Mouse (Mus musculus) kidney, embryonic 15.5 days (tissue): ENCODE results near the gene Dnajc8. TPM values are rescaled to one million over a fixed set of nuclear protein-coding genes. Genes with fewer than 3 reads are reported as not detected.
A peak's percentile ranks its signal among the peaks of the same experiment; 100 is the strongest.

Experiments used
- ATAC-seq: fragments of 200-750 bp; cut with Nextera tagmentation; replicated peaks from 2 replicates; pipeline ENCODE4 v1.8.0; 2017; ENCODE audit warnings: moderate TSS enrichment; ENCODE audit not compliant: low FRiP score
- H3K27ac ChIP-seq: fragments of 300-500 bp; sonication (generic); 2 replicates; pipeline ENCODE4 v1.5.1; 2015; ENCODE audit warnings: mild to moderate bottlenecking, inconsistent platforms
- H3K27me3 ChIP-seq: fragments of 300-500 bp; sonication (generic); 2 replicates; pipeline ENCODE4 v1.6.1; 2015; ENCODE audit warnings: inconsistent platforms
- H3K36me3 ChIP-seq: fragments of 300-500 bp; sonication (generic); 2 replicates; pipeline ENCODE4 v1.6.1; 2015; ENCODE audit warnings: inconsistent platforms
- H3K4me1 ChIP-seq: fragments of 300-500 bp; sonication (generic); 2 replicates; pipeline ENCODE4 v1.6.1; 2015; ENCODE audit warnings: inconsistent platforms
- H3K4me2 ChIP-seq: fragments of 300-500 bp; sonication (generic); 2 replicates; pipeline ENCODE4 v1.6.1; 2015; ENCODE audit warnings: moderate library complexity, mild to moderate bottlenecking, inconsistent platforms
- H3K4me3 ChIP-seq: fragments of 300-500 bp; sonication (generic); replicated peaks from 2 replicates; pipeline ENCODE4 v1.5.1; 2015; ENCODE audit warnings: mild to moderate bottlenecking, inconsistent platforms
- H3K9ac ChIP-seq: fragments of 300-500 bp; sonication (generic); 2 replicates; pipeline ENCODE4 v1.6.1; 2015; ENCODE audit warnings: mild to moderate bottlenecking, inconsistent platforms
- H3K9me3 ChIP-seq: fragments of 300-500 bp; sonication (generic); replicated peaks from 2 replicates; pipeline ENCODE4 v1.6.1; 2016; ENCODE audit warnings: inconsistent platforms
- WGBS: fragments of 180-500 bp; shearing (Covaris S2); methylation state at CpG from one replicate; pipeline ENCODE4 v1.1.7; 2015; ENCODE audit warnings: mixed read lengths; 5-methylcytosine and 5-hydroxymethylcytosine counted together
- polyA plus RNA-seq: library from polyadenylated mRNA; unstranded; fragments of >200 nt; fragmentation: Nextera tagmentation; extraction: Ambion mirVana; gene quantifications from 2 replicates; pipeline ENCODE4 v1.2.1, GENCODE M21; 2015

Gene Dnajc8
- polyA plus RNA-seq, 1 experiment from 2014 or later, result 167 TPM

DNA sequence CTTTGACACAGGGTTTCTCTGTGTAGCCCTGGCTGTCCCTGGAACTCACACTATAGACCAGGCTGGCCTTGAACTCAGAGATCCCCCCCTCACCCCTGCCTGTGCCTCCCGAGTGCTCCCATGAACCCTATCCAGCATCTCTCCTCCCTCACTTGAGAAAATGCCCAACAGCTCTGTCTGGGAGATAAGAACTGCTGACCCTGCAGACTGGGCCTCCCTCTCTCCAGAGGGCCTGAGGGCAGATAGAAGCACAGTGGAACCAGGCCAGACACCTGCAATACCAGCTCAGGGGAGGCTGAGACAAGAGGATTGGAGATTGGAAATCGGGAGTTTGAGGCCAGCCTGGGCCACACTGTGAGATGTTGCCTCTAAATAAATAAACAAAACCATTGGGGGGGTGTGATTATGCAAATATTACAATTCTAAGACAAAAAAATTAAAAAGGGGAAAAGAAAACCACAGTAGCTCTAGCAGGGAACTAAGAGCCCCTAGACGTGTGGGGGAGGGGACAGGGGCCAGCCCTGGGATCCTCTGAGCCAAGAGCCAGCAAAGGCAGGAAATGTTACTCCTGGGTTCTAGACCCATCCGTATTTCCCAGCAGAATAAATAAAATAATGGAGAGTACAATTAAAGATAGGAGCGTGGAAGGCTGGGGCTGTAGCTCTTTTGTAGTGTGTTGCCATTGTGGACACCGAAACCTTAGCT, 30.2 kb upstream of the Dnajc8 start:
- H3K9ac ChIP-seq, result no peak overlapping the region
- H3K4me3 ChIP-seq, result no peak overlapping the region
- no peak for ATAC-seq
- no peak overlapping the region for H3K4me2 ChIP-seq
- H3K27me3 ChIP-seq, result no peaks in the 10 kb centered on the region
- H3K36me3 ChIP-seq, result peaks cover 8% of the 10 kb centered on the region; the same call in 1 of the 2 replicates
- 62% methylated on average over 6 of the region's 6 CpGs for whole genome bisulfite sequencing
- no peaks in the 10 kb centered on the region for H3K9me3 ChIP-seq
- peaks cover 48% of the 10 kb centered on the region for H3K4me1 ChIP-seq
- no peak overlapping the region for H3K27ac ChIP-seq

DNA sequence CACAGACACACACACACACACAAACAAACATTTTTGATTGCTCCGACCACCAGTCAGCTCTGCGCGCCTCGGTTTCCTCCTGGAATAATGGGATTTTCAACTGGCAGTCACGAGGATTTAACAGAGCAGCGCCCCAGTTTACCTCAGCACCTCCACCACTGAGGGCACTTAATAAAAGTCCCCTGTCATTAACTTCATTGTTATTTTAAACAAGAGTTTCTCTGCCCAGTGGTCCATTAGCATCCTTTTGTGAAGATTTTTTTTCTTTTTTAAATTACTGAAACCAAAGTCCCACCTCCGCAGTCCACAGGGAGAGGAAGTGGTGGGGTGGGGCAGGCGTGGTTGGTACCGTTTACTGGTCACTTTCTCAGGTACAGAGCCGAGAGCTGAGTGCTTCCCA, 29.6 kb upstream of the Dnajc8 start:
- WGBS, result 48% methylated on average over 10 of the region's 10 CpGs
- H3K4me2 ChIP-seq, result no peak overlapping the region
- H3K4me1 ChIP-seq, result peaks cover 52% of the 10 kb centered on the region
- H3K4me3 ChIP-seq, result no peak overlapping the region
- H3K27me3 ChIP-seq, result no peaks in the 10 kb centered on the region
- H3K9ac ChIP-seq, result no peak overlapping the region
- H3K27ac ChIP-seq, result no peak overlapping the region
- no peaks in the 10 kb centered on the region for H3K9me3 ChIP-seq
- no peak for ATAC-seq
- peaks cover 4% of the 10 kb centered on the region; the same call in 1 of the 2 replicates for H3K36me3 ChIP-seq

DNA sequence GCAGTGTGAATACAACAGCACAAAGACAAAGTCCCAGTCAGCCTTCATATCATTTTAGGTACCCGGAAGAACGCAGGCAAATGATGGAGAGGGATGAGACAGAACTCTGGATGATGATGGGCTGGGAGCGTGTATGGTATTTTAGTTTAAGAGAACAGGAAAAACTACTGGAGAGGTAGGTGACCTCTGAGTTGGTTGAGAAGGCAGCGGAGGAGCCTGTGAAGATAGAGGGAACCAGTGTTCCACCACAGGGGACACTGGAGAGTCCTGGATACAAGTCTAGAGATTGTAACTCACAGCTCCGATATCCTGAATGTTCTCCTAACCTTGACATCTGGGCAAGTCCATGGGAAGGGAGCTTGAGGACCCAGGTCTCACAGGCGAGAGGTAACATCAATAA, 29.1 kb upstream of the Dnajc8 start:
- ATAC-seq, result no peak
- H3K4me1 ChIP-seq, result peaks cover 52% of the 10 kb centered on the region
- 74% methylated on average over 6 of the region's 6 CpGs for WGBS

DNA sequence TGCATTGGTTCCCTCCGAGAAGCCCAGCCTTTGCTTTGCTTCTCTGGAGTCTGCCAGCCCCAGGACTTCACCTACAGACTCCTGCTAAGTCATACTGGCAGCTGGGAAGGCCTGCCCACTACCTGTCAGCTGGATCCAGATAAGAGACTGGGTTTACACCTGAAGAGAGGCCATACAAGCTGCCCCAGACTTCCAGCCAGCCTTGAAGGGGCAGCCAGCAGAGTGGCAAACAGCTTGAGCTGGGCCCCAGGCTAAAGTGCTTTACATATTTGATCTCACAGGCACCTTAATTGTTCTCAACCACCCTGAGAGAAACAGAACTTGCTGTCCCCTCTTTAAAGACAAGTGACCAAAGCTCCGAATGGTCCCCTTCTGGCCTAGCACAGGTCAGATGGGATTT, 28.1 kb upstream of the Dnajc8 start:
- 47% methylated on average over 2 of the region's 2 CpGs for WGBS
- H3K27ac ChIP-seq, result peak overlapping the region; percentile 46
- ATAC-seq, result no peak
- H3K9me3 ChIP-seq, result no peaks in the 10 kb centered on the region
- H3K9ac ChIP-seq, result peak overlapping the region; percentile 18; the same call in 1 of the 2 replicates
- no peak overlapping the region for H3K4me2 ChIP-seq
- no peaks in the 10 kb centered on the region for H3K27me3 ChIP-seq
- no peaks in the 10 kb centered on the region for H3K36me3 ChIP-seq
- H3K4me1 ChIP-seq, result peaks cover 52% of the 10 kb centered on the region
- no peak overlapping the region; the same call in 1 of the 2 replicates for H3K4me3 ChIP-seq

More for the DNA sequence above, 29.1 kb upstream of the Dnajc8 start:
- Histone ChIP-seq H3K36me3 (no peaks in the 10 kb centered on the region), H3K4me2 (no peak overlapping the region), H3K9me3 (no peaks in the 10 kb centered on the region), H3K4me3 (no peak overlapping the region), H3K9ac (no peak overlapping the region), H3K27ac (no peak overlapping the region), H3K27me3 (no peaks in the 10 kb centered on the region)

- Histone ChIP-seq H3K9me3 (no peaks in the 10 kb centered on the region), H3K9ac (peak overlapping the region; percentile 82), H3K4me2 (peak overlapping the region; percentile 82), H3K4me1 (peaks cover 49% of the 10 kb centered on the region), H3K27ac (peak overlapping the region; percentile 94), H3K27me3 (no peaks in the 10 kb centered on the region), H3K4me3 (peak overlapping the region; percentile 83), H3K36me3 (no peaks in the 10 kb centered on the region)
- ATAC-seq, result peak; percentile 78
- WGBS, result under 1% methylated on average over 52 of the region's 52 CpGs
These were observed 25.6 kb upstream of the Dnajc8 start for GRCm38 (mm10) chr4:132509621-132510296.

DNA sequence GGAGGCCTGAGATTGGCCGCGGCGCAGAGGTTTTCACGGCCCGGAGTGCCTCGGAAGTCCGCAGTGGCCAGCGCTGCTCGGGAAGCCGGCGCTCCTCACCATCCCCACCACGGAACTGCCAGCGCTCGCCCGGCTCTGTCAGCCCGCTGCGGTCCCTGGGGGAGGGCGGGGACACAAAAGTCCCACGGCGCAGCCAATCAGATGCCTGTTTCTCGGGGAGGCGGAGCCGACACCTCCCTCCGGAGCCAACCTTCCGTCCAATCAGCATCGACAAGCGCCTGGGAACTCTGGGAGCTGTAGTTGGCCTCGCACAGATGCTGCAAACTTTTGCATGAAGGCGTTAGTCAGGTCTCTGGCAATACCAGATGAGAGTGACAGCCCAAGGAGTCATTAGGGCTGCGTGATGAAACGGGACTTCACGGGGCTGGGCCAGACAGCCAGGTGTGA, 25.0 kb upstream of the Dnajc8 start, which contains the start of gene Sesn2:
Gene Sesn2 (minus strand): TSS at position 150 of the 447 bp plus-strand sequence.
- H3K27ac ChIP-seq, result peak within 1 kb of the TSS; percentile 94
- H3K9ac ChIP-seq, result peak within 1 kb of the TSS; percentile 82
- peak; percentile 92 for ATAC-seq
- under 1% methylated on average over 32 of the region's 32 CpGs for WGBS
- no peaks in the 10 kb centered on the region for H3K9me3 ChIP-seq
- peak within 1 kb of the TSS; percentile 82 for H3K4me2 ChIP-seq
- H3K4me1 ChIP-seq, result peaks cover 45% of the 10 kb centered on the region
- peak within 1 kb of the TSS; percentile 83 for H3K4me3 ChIP-seq
- H3K36me3 ChIP-seq, result no peaks in the 10 kb centered on the region
- no peaks in the 10 kb centered on the region for H3K27me3 ChIP-seq

- Histone ChIP-seq H3K4me3 (no peak overlapping the region), H3K9me3 (no peaks in the 10 kb centered on the region), H3K36me3 (no peaks in the 10 kb centered on the region), H3K9ac (no peak overlapping the region), H3K4me1 (peaks cover 39% of the 10 kb centered on the region), H3K4me2 (no peak overlapping the region), H3K27ac (no peak overlapping the region), H3K27me3 (no peaks in the 10 kb centered on the region)
- ATAC-seq, result no peak
- 72% methylated on average over 3 of the region's 3 CpGs for WGBS
These were observed 23.3 kb upstream of the Dnajc8 start for GRCm38 (mm10) chr4:132512080-132512479.

- H3K27me3 ChIP-seq, result no peaks in the 10 kb centered on the region
- no peaks in the 10 kb centered on the region for H3K9me3 ChIP-seq
- H3K4me3 ChIP-seq, result peak overlapping the region; percentile 45; the same call in 1 of the 2 replicates
- H3K4me1 ChIP-seq, result peaks cover 28% of the 10 kb centered on the region
- ATAC-seq, result no peak
- no peak overlapping the region for H3K27ac ChIP-seq
- no peak overlapping the region for H3K9ac ChIP-seq
- 34% methylated on average over 14 of the region's 14 CpGs for WGBS
- H3K4me2 ChIP-seq, result peak overlapping the region; percentile 94
- H3K36me3 ChIP-seq, result no peaks in the 10 kb centered on the region
These were observed 21.7 kb upstream of the Dnajc8 start for GRCm38 (mm10) chr4:132513395-132514273.

GRCm38 (mm10) chr4:132514555-132515135, 20.7 kb upstream of the Dnajc8 start:
- Histone ChIP-seq H3K9me3 (no peaks in the 10 kb centered on the region), H3K36me3 (no peaks in the 10 kb centered on the region), H3K4me3 (peak overlapping the region; percentile 45), H3K27ac (peak overlapping the region; percentile 90), H3K4me2 (peak overlapping the region; percentile 94), H3K9ac (peak overlapping the region; percentile 51), H3K4me1 (peaks cover 23% of the 10 kb centered on the region), H3K27me3 (no peaks in the 10 kb centered on the region)
- no peak for ATAC-seq
- WGBS, result 1% methylated on average over 21 of the region's 21 CpGs

DNA sequence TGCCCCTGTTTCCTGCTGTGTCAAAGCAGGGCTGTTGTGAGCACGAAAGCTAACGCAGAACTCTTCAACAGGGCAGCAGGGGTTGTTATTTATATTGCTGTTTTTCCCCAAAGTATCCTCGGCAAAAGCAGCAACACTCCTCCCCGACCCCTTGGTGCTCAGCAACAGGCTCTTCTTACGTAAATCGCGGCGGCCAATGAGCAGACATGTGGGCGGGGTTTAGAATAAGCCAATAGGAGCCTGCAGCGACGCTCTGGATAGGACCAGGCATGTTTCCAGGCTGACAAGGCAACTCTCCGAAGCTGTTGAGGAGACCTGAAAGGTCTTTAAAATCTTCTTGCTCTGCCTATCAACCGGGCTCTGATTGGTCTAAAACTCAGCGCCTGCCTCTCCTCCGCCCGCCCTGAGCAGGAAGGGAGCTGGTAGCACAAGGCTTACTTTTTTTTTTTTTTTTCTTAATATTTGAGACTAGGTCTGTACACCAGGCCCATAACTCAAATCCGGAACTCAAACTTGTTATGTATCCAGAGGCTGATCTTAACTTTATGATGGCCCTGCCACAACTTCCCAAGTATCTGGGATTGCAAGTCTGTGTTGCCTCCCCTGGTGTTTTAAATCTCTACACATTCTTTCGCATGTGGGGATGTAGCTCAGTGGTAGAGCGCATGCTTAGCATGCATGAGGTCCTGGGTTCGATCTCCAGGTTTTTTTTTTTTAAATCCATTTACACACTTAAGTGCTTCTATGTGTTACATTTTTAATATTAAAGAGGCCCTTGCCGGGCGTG, 19.8 kb upstream of the Dnajc8 start:
- H3K36me3 ChIP-seq, result no peaks in the 10 kb centered on the region
- peak overlapping the region; percentile 90 for H3K27ac ChIP-seq
- H3K27me3 ChIP-seq, result no peaks in the 10 kb centered on the region
- H3K4me1 ChIP-seq, result peaks cover 22% of the 10 kb centered on the region
- H3K9me3 ChIP-seq, result no peaks in the 10 kb centered on the region
- H3K4me3 ChIP-seq, result peak overlapping the region; percentile 45
- peak; percentile 93 for ATAC-seq
- WGBS, result 21% methylated on average over 22 of the region's 22 CpGs
- H3K9ac ChIP-seq, result peak overlapping the region; percentile 51
- peak overlapping the region; percentile 94 for H3K4me2 ChIP-seq

GRCm38 (mm10) chr4:132518066-132518465, 17.3 kb upstream of the Dnajc8 start:
- no peak overlapping the region for H3K4me2 ChIP-seq
- H3K27ac ChIP-seq, result peak overlapping the region; percentile 88
- ATAC-seq, result peak; percentile 47; the same call in 1 of the 2 replicates
- H3K4me3 ChIP-seq, result no peak overlapping the region
- H3K36me3 ChIP-seq, result no peaks in the 10 kb centered on the region
- H3K27me3 ChIP-seq, result no peaks in the 10 kb centered on the region
- H3K4me1 ChIP-seq, result peaks cover 19% of the 10 kb centered on the region
- no peak overlapping the region for H3K9ac ChIP-seq
- WGBS, result 55% methylated on average over 8 of the region's 8 CpGs
- H3K9me3 ChIP-seq, result no peaks in the 10 kb centered on the region
